Mouse (Mus musculus): Measurements from ENCODE around the gene Bloc1s5. TPM values are rescaled to one million over a fixed set of nuclear protein-coding genes. Genes with fewer than 3 reads are reported as not detected.

The Bloc1s5 gene
- polyA plus RNA-seq, 1 experiment from 2014 or later: 10.6 TPM

DNA sequence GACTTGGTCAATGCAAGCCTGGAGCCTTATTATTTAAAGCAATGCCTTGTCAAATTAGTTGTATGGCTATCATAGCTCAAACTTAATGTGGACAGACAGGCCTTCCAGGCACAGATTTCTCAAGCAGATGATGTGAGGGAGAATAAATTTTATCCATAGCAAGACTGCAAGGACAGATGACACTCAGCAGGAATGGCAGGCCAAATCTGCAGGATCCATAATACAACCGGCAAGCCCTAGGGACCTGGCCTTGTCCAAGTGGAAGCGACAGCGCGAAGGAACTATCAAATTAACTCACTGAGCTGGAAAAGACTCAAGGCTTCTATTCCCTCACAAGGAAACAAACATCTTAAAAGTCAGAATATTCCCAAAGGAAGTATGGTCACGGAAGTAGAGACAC is 6.1 kb upstream of the Bloc1s5 start:
- TF ChIP-seq CTCF (IDR thresholded peaks at IDR 0.05; ENCODE audit: low read depth): no peak

DNA sequence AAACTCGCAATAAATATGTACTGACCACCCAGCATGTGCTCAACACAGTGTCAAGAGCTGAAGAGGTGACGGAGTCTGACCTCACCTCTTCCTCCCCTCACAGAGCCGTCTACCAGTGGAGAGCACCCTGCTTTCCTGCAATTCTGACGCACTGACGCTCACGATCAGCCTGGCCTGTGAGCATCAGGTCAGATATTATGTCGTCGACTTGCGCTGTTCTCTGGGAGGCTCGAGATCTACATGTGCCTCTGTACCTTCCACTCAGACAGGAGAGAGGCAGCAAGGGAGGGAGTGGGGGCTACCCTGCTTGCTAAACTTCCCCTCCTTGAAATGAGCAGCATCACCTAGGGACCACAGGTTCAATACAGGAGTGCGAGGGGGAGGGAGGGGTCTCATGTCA is 3.8 kb upstream of the Bloc1s5 start:
- H3K9me3 ChIP-seq (ENCODE audit: control insufficient read depth): no peaks in the 10 kb centered on the region
- peaks cover 4% of the 10 kb centered on the region for H3K36me3 ChIP-seq (ENCODE audit: control insufficient read depth, insufficient read depth)
- H3K27ac ChIP-seq (ENCODE audit: low read depth, low read length): no peak overlapping the region
- no peak overlapping the region for H3K4me2 ChIP-seq (replicated peaks; ENCODE audit: low read depth)
- no peak overlapping the region for H3K9ac ChIP-seq (ENCODE audit: low read depth, low read length)
- ATAC-seq: no peak
- no peak overlapping the region for H3K4me3 ChIP-seq (ENCODE audit: low read depth, low read length)
- WGBS: 73% methylated on average over 11 of the region's 11 CpGs
- H3K4me1 ChIP-seq (replicated peaks; ENCODE audit: control insufficient read depth, insufficient read depth, low read length): no peaks in the 10 kb centered on the region
- no peaks in the 10 kb centered on the region for H3K27me3 ChIP-seq (replicated peaks; ENCODE audit: control insufficient read depth, insufficient read depth, low read length)
- TF ChIP-seq CTCF (IDR thresholded peaks at IDR 0.05; ENCODE audit: low read depth): no peak

More for the DNA sequence above, 6.1 kb upstream of the Bloc1s5 start:
- Histone ChIP-seq H3K4me3 (ENCODE audit: low read depth, low read length) (no peak overlapping the region), H3K4me2 (replicated peaks; ENCODE audit: low read depth) (no peak overlapping the region), H3K9me3 (ENCODE audit: control insufficient read depth) (no peaks in the 10 kb centered on the region), H3K36me3 (ENCODE audit: control insufficient read depth, insufficient read depth) (peaks cover 23% of the 10 kb centered on the region), H3K27me3 (replicated peaks; ENCODE audit: control insufficient read depth, insufficient read depth, low read length) (no peaks in the 10 kb centered on the region), H3K27ac (ENCODE audit: low read depth, low read length) (no peak overlapping the region), H3K9ac (ENCODE audit: low read depth, low read length) (no peak overlapping the region), H3K4me1 (replicated peaks; ENCODE audit: control insufficient read depth, insufficient read depth, low read length) (no peaks in the 10 kb centered on the region)
- 82% methylated on average over 5 of the region's 5 CpGs for WGBS
- ATAC-seq: no peak

DNA sequence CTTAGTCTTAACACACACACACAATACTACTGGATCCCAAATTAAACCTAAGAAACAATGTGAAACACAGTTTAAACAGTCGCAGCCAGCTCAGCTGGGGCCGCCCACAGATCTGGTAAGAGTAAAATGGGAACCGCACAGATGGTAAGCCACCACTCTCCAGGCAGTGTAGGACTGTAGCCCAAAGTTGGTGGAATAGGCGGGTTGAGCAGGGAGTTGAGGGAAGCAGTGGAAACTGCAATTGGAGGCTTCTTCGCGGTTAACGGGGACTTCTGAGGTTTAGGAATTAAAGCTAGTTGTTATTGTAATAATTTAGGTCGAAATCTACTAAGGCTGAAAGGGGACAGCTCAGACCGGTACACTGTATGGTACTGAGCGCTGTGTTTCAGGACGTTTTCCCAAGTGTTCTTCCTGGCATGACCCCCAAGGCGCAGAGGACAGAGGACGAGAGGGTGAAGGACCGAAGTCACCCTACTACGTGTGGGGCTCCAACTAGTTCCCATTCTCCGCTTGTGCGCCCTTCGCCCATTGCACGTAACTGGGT is 581 bp downstream of the Bloc1s5 start:
- H3K9me3 ChIP-seq (ENCODE audit: control insufficient read depth): no peaks in the 10 kb centered on the region
- TF ChIP-seq CTCF (IDR thresholded peaks at IDR 0.05; ENCODE audit: low read depth): no peak
- no peaks in the 10 kb centered on the region for H3K27me3 ChIP-seq (replicated peaks; ENCODE audit: control insufficient read depth, insufficient read depth, low read length)
- H3K4me3 ChIP-seq (ENCODE audit: low read depth, low read length): peak overlapping the region; percentile 92
- 0 out of 2 replicates have a peak, but pooled peaks cover 2% of the 10 kb centered on the region for H3K36me3 ChIP-seq (ENCODE audit: control insufficient read depth, insufficient read depth)
- peak overlapping the region; percentile 82 for H3K4me2 ChIP-seq (replicated peaks; ENCODE audit: low read depth)
- H3K27ac ChIP-seq (ENCODE audit: low read depth, low read length): peak overlapping the region; percentile 62
- H3K9ac ChIP-seq (ENCODE audit: low read depth, low read length): peak overlapping the region; percentile 81
- 2% methylated on average over 19 of the region's 19 CpGs for WGBS
- no peak; the same call in 1 of the 2 replicates for ATAC-seq
- H3K4me1 ChIP-seq (replicated peaks; ENCODE audit: control insufficient read depth, insufficient read depth, low read length): no peaks in the 10 kb centered on the region

DNA sequence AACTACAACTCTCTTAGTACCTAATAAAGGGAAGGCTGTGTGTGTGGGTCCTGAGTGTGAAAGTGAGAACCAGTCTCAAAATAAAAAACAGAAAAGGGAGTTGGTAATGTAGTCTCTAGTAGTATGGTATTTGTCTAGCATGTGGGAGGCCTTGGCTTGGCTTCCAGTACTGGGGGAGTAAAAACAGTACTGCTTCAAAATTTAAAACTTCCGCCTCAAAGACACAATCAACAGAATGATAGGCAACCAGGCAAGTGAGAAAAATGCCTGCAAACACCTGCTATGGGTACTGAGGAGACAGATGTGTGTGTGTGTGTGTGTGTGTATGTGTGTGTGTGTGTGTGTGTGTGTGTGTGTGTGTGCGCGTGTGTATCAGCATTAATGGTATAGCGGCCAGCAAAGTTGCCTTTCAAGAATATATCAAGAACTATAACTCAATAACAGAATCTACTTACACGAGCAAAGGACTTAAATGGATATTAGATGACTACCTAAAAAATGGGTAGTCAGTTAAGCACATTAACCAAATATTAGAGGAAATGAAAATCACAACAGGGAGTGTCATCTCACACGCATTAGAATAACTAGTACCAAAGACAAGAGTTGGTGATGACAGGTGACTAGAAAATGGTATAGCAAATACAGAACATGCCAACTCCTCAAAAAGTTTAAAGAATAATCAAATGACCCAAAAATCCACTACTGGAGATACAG is 1.5 kb downstream of the Bloc1s5 start:
- H3K27me3 ChIP-seq (replicated peaks; ENCODE audit: control insufficient read depth, insufficient read depth, low read length): no peaks in the 10 kb centered on the region
- 0 out of 2 replicates have a peak, but pooled peaks cover 6% of the 10 kb centered on the region for H3K36me3 ChIP-seq (ENCODE audit: control insufficient read depth, insufficient read depth)
- H3K4me1 ChIP-seq (replicated peaks; ENCODE audit: control insufficient read depth, insufficient read depth, low read length): no peaks in the 10 kb centered on the region
- H3K9ac ChIP-seq (ENCODE audit: low read depth, low read length): no peak overlapping the region
- no peak overlapping the region for H3K4me2 ChIP-seq (replicated peaks; ENCODE audit: low read depth)
- no peak for TF ChIP-seq CTCF (IDR thresholded peaks at IDR 0.05; ENCODE audit: low read depth)
- no peak overlapping the region for H3K27ac ChIP-seq (ENCODE audit: low read depth, low read length)
- no peak for ATAC-seq
- H3K4me3 ChIP-seq (ENCODE audit: low read depth, low read length): no peak overlapping the region
- H3K9me3 ChIP-seq (ENCODE audit: control insufficient read depth): no peaks in the 10 kb centered on the region
- 88% methylated on average over 6 of the region's 6 CpGs for WGBS

DNA sequence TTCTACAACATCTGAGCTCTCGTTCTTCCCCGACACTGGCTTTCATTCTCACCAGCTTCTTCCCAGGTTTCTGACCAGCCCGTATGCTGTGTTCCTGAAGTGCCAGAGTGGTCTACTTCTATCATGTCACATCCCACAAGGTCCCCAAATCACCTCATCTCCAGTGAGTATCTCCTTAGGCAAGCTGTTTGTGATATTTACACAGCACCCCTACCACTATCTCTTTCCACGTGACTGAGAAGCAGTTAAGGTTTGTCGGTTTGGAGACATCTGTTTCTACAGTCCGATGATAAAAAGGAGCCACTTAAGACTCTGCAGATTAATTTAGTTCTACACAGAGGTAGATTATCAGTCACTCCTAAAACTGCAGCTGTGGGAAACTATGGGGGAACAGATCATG is 2.4 kb downstream of the Bloc1s5 start:
- H3K9ac ChIP-seq (ENCODE audit: low read depth, low read length): no peak overlapping the region
- H3K4me2 ChIP-seq (replicated peaks; ENCODE audit: low read depth): no peak overlapping the region
- no peak for ATAC-seq
- H3K9me3 ChIP-seq (ENCODE audit: control insufficient read depth): no peaks in the 10 kb centered on the region
- no peak overlapping the region for H3K4me3 ChIP-seq (ENCODE audit: low read depth, low read length)
- no peaks in the 10 kb centered on the region for H3K4me1 ChIP-seq (replicated peaks; ENCODE audit: control insufficient read depth, insufficient read depth, low read length)
- WGBS: 78% methylated on average over 6 of the region's 6 CpGs
- H3K27ac ChIP-seq (ENCODE audit: low read depth, low read length): no peak overlapping the region
- no peaks in the 10 kb centered on the region for H3K27me3 ChIP-seq (replicated peaks; ENCODE audit: control insufficient read depth, insufficient read depth, low read length)
- H3K36me3 ChIP-seq (ENCODE audit: control insufficient read depth, insufficient read depth): 0 out of 2 replicates have a peak, but pooled peaks cover 6% of the 10 kb centered on the region
- TF ChIP-seq CTCF (IDR thresholded peaks at IDR 0.05; ENCODE audit: low read depth): no peak

- Histone ChIP-seq H3K9ac (ENCODE audit: low read depth, low read length) (no peak overlapping the region), H3K27me3 (replicated peaks; ENCODE audit: control insufficient read depth, insufficient read depth, low read length) (no peaks in the 10 kb centered on the region), H3K36me3 (ENCODE audit: control insufficient read depth, insufficient read depth) (peaks cover 13% of the 10 kb centered on the region; the same call in 1 of the 2 replicates), H3K27ac (ENCODE audit: low read depth, low read length) (no peak overlapping the region), H3K4me2 (replicated peaks; ENCODE audit: low read depth) (no peak overlapping the region), H3K4me3 (ENCODE audit: low read depth, low read length) (no peak overlapping the region), H3K4me1 (replicated peaks; ENCODE audit: control insufficient read depth, insufficient read depth, low read length) (no peaks in the 10 kb centered on the region), H3K9me3 (ENCODE audit: control insufficient read depth) (no peaks in the 10 kb centered on the region)
- 43% methylated on average over 6 of the region's 6 CpGs for WGBS
- TF ChIP-seq CTCF (IDR thresholded peaks at IDR 0.05; ENCODE audit: low read depth): no peak
- no peak for ATAC-seq
Observed at GRCm38 (mm10) chr13:38626229-38626525, 8.7 kb downstream of the Bloc1s5 start.
